Mouse (Mus musculus) spleen, adult 2 months (tissue): ENCODE results near the gene Iqsec2.

Experiments used
- CTCF ChIP-seq: fragments of 200-500 bp; IDR thresholded peaks from 2 replicates; pipeline ENCODE4 v1.5.1; 2011; ENCODE audit warnings: mild to moderate bottlenecking, inconsistent platforms; ENCODE audit not compliant: insufficient read depth, insufficient read length, insufficient replicate concordance; ENCODE audit errors: extremely low read depth
- POLR2A ChIP-seq: fragments of 200-500 bp; IDR thresholded peaks from 2 replicates; pipeline ENCODE4 v1.6.1; 2011; ENCODE audit warnings: low read depth, low read length, inconsistent platforms

DNA sequence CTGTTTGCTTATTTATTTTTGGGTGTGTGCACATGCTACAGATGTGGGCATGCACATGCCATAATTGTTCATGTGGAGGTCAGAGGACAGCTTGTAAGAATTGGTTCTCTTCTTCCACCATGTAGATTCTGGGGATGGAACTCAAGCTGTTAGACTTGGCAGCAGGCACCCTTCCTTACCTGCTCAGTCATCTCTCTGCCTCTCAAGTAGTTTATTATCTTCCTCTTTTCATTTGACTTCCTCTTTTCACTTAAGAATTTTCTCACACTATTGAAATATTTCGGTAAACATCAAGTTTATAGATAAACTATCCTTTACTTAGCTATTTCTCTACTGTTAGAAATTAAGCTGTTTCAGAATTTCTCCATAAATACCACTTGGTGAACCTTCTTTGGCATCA, 70.6 kb downstream of the Iqsec2 start:
- TF ChIP-seq POLR2A (no peak), CTCF (no peak)
